Mouse (Mus musculus) kidney, adult 9 months (tissue): Measurements from ENCODE around the gene B3galt4.

Source experiments
- DNase-seq: peaks from one replicate; pipeline ENCODE4 v3.0.0; 2022

B3galt4 gene

GRCm38 (mm10) chr17:33940981-33941380, 10.3 kb downstream of the B3galt4 start:
- DNase-seq, result no peak

- peak; percentile 94 for DNase-seq
Measured at GRCm38 (mm10) chr17:33940206-33940805, 11.0 kb downstream of the B3galt4 start, which contains the start of the genes Pfdn6 and Wdr46. Pfdn6 (minus strand) TSS chr17:33940343. Wdr46 (plus strand) TSS chr17:33940660.

GRCm38 (mm10) chr17:33938783-33939182, 12.5 kb downstream of the B3galt4 start:
- no peak for DNase-seq

- no peak for DNase-seq
Measured at GRCm38 (mm10) chr17:33936993-33937392, 14.3 kb downstream of the B3galt4 start.

GRCm38 (mm10) chr17:33935422-33936055, 15.7 kb downstream of the B3galt4 start:
- no peak for DNase-seq

GRCm38 (mm10) chr17:33932970-33933369, 18.3 kb downstream of the B3galt4 start:
- DNase-seq, result no peak

GRCm38 (mm10) chr17:33932448-33932847, 18.8 kb downstream of the B3galt4 start:
- peak; percentile 41 for DNase-seq

- DNase-seq, result no peak
Measured at GRCm38 (mm10) chr17:33931947-33932346, 19.3 kb downstream of the B3galt4 start.

GRCm38 (mm10) chr17:33931159-33931866, 20.0 kb downstream of the B3galt4 start:
- no peak for DNase-seq

GRCm38 (mm10) chr17:33930280-33931158, 20.8 kb downstream of the B3galt4 start:
- DNase-seq, result peak; percentile 84

- peak; percentile 92 for DNase-seq
Measured at GRCm38 (mm10) chr17:33929371-33930279, 21.7 kb downstream of the B3galt4 start, which contains the start of gene Rgl2. Rgl2 (plus strand) TSS chr17:33929543.

- no peak for DNase-seq
Measured at GRCm38 (mm10) chr17:33928251-33928947, 22.9 kb downstream of the B3galt4 start.

- peak; percentile 57 for DNase-seq
Measured at GRCm38 (mm10) chr17:33926207-33926932, 24.9 kb downstream of the B3galt4 start.

- no peak for DNase-seq
Measured at GRCm38 (mm10) chr17:33925406-33926116, 25.7 kb downstream of the B3galt4 start.

GRCm38 (mm10) chr17:33924577-33925283, 26.6 kb downstream of the B3galt4 start:
- DNase-seq, result peak; percentile 59

- DNase-seq, result no peak
Measured at GRCm38 (mm10) chr17:33921361-33921760, 29.9 kb downstream of the B3galt4 start.

- peak; percentile 91 for DNase-seq
Measured at GRCm38 (mm10) chr17:33920282-33921097, 30.8 kb downstream of the B3galt4 start.
